Mouse (Mus musculus) MEL (cell line): ENCODE measurements around the gene Ifngr2.

Experiments used
- CTCF ChIP-seq, 3 experiments: IDR thresholded peaks in 2 of 3; conservative IDR thresholded peaks in 1 of 3; 2 replicates each; pipeline ENCODE4 v1.5.1; 2011 to 2012; ENCODE audit warnings: low read length in 3 of 3, low read depth in 2 of 3, mild to moderate bottlenecking in 2 of 3, improper control_type of control experiment in 1 of 3, inconsistent platforms in 1 of 3, mixed read lengths in 1 of 3, moderate library complexity in 1 of 3; ENCODE audit not compliant: control insufficient read depth in 1 of 3, insufficient read depth in 1 of 3, poor library complexity in 1 of 3, severe bottlenecking in 1 of 3
- EP300 ChIP-seq, 2 experiments: IDR thresholded peaks; 2 replicates each; pipeline ENCODE4 v1.6.1; 2011; ENCODE audit warnings: improper control_type of control experiment in 2 of 2, low read length in 2 of 2, low read depth in 1 of 2, mild to moderate bottlenecking in 1 of 2
- HCFC1 ChIP-seq: IDR thresholded peaks from 2 replicates; pipeline ENCODE4 v1.6.1; 2012; ENCODE audit warnings: low read depth, mild to moderate bottlenecking, inconsistent platforms, low read length, improper control_type of control experiment, moderate library complexity
- MAFK ChIP-seq: IDR thresholded peaks from 2 replicates; pipeline ENCODE4 v1.6.1; 2011; ENCODE audit warnings: low read depth, mild to moderate bottlenecking, low read length, improper control_type of control experiment, borderline replicate concordance
- MAZ ChIP-seq: IDR thresholded peaks from 2 replicates; pipeline ENCODE4 v1.6.1; 2012; ENCODE audit warnings: low read depth, mild to moderate bottlenecking, inconsistent platforms, low read length, improper control_type of control experiment
- MYB ChIP-seq: IDR thresholded peaks from 2 replicates; pipeline ENCODE4 v1.6.1; 2011; ENCODE audit warnings: mild to moderate bottlenecking, low read depth, low read length, improper control_type of control experiment
- NELFE ChIP-seq: IDR thresholded peaks from 2 replicates; pipeline ENCODE4 v1.6.1; 2011; ENCODE audit warnings: low read depth, low read length, improper control_type of control experiment
- NRF1 ChIP-seq: IDR thresholded peaks from 2 replicates; pipeline ENCODE4 v1.6.1; 2014; ENCODE audit warnings: low read depth, mild to moderate bottlenecking, inconsistent platforms, low read length, improper control_type of control experiment, moderate library complexity; ENCODE audit not compliant: poor library complexity, insufficient read depth, severe bottlenecking
- POLR2A ChIP-seq, 2 experiments: IDR thresholded peaks; 2 replicates each; pipeline ENCODE4 v1.6.1; 2011 to 2012; ENCODE audit warnings: low read length in 2 of 2, mild to moderate bottlenecking in 2 of 2, control low read depth in 1 of 2, improper control_type of control experiment in 1 of 2, low read depth in 1 of 2, moderate library complexity in 1 of 2; ENCODE audit not compliant: control insufficient read depth in 1 of 2, insufficient read depth in 1 of 2, poor library complexity in 1 of 2
- RAD21 ChIP-seq: IDR thresholded peaks from 2 replicates; pipeline ENCODE4 v1.6.1; 2011; ENCODE audit warnings: mild to moderate bottlenecking, low read depth, low read length, improper control_type of control experiment
- TBP ChIP-seq: IDR thresholded peaks from 2 replicates; pipeline ENCODE4 v1.8.0; 2011; ENCODE audit warnings: low read depth, low read length, improper control_type of control experiment
- TCF12 ChIP-seq: IDR thresholded peaks from 2 replicates; pipeline ENCODE4 v1.6.1; 2014; ENCODE audit warnings: low read depth, mild to moderate bottlenecking, inconsistent platforms, low read length, improper control_type of control experiment, moderate library complexity
- ZNF384 ChIP-seq: IDR thresholded peaks from 2 replicates; pipeline ENCODE4 v1.6.1; 2012; ENCODE audit warnings: low read depth, mild to moderate bottlenecking, inconsistent platforms, low read length, improper control_type of control experiment

- TF ChIP-seq POLR2A (IDR thresholded peaks at IDR 0.05; ENCODE audit: control insufficient read depth in 1 of 2, insufficient read depth in 1 of 2, low read depth in 1 of 2, low read length in 2 of 2, poor library complexity in 1 of 2) (no peak), MYB (no peak), CTCF (IDR thresholded peaks at IDR 0.05 in 2 of 3, conservative IDR thresholded peaks at IDR 0.05 in 1 of 3; ENCODE audit: control insufficient read depth in 1 of 3, insufficient read depth in 1 of 3, low read depth in 2 of 3, low read length in 3 of 3, poor library complexity in 1 of 3, severe bottlenecking in 1 of 3) (no peak), NRF1 (no peak), HCFC1 (no peak), EP300 (IDR thresholded peaks at IDR 0.05; ENCODE audit: low read depth in 1 of 2, low read length in 2 of 2) (no peak), MAFK (no peak), TCF12 (no peak), MAZ (no peak), ZNF384 (no peak), TBP (no peak), NELFE (no peak), RAD21 (no peak)
These were observed 15.0 kb upstream of the Ifngr2 start for GRCm38 (mm10) chr16:91531856-91532255.
